Mouse (Mus musculus) layer of hippocampus, postnatal 25 days (tissue): ENCODE data around the gene Apoe. TPM values are rescaled to one million over a fixed set of nuclear protein-coding genes. Genes with fewer than 3 reads are reported as not detected.
A peak's percentile ranks its signal among the peaks of the same experiment; 100 is the strongest.

Experiments
- DNase-seq, 2 experiments: peaks; one replicate each; pipeline ENCODE4 v3.0.0; 2022; ENCODE audit warnings: mixed read lengths in 2 of 2, low spot score in 1 of 2; ENCODE audit errors: extremely low spot score in 1 of 2
- total RNA-seq, 2 experiments: library from RNA; stranded (reverse); gene quantifications; 2 replicates each; pipeline ENCODE4 v1.2.3; 2021

Gene Apoe
- total RNA-seq, 2 experiments from 2014 or later: 2,615 to 2,768 TPM

DNA sequence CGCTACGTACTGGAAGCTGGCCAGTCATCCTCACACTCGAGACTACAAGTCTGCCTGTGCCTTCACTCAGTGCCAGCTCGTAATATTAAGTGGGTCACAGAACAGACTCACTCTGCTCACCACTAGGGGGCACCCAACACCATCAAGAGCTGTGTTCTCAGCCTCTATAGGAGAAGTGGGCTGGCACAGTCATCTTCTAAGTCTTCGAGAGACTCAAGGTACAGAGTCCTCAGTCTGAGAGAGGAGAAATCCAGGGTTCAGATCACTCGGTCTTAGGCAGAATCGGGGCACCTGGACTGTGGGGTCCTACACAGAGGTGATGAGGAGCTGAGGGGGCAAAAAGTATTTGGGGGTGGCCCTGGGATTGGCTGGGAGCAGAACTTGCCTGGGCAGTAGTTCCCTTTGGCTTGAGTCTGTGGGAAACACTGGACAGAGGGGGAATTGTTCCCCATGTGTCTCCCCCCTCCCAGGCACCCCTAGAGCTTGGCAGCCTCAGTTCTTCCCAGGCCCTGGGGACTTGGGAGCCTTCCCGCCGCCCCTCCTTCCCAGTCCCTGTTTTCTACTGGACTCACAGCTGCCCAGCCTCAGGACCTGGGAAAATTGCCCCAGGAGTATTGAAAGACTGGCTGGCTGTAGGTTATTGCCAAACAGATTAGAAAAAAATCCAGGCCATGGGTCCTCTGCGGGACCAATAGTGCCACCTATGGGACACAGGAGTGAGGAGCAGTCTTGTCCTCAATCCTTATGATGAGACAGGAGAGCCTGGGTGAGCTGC, 29.9 kb downstream of the Apoe start:
- peak; percentile 81 to 96 for DNase-seq

GRCm38 (mm10) chr7:19667434-19667833, 31.6 kb downstream of the Apoe start:
- DNase-seq: no peak

DNA sequence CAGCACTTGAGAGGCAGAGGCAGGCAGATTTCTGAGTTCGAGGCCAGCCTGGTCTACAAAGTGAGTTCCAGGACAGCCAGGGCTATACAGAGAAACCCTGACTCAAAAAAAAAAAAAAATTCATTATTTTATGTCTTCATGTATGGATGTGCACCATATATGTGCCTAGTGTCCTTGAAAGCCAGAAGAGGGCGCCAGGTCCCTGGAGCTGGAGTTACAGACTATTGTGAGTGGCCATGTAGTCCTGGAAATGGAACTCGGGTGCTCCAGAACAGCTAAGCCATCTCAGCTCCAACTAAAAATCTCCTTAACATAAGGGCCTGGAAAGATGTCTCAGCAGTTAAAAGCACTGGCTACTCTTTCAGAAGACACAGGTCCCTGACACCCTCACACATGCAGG, 32.2 kb downstream of the Apoe start:
- DNase-seq: no peak

DNA sequence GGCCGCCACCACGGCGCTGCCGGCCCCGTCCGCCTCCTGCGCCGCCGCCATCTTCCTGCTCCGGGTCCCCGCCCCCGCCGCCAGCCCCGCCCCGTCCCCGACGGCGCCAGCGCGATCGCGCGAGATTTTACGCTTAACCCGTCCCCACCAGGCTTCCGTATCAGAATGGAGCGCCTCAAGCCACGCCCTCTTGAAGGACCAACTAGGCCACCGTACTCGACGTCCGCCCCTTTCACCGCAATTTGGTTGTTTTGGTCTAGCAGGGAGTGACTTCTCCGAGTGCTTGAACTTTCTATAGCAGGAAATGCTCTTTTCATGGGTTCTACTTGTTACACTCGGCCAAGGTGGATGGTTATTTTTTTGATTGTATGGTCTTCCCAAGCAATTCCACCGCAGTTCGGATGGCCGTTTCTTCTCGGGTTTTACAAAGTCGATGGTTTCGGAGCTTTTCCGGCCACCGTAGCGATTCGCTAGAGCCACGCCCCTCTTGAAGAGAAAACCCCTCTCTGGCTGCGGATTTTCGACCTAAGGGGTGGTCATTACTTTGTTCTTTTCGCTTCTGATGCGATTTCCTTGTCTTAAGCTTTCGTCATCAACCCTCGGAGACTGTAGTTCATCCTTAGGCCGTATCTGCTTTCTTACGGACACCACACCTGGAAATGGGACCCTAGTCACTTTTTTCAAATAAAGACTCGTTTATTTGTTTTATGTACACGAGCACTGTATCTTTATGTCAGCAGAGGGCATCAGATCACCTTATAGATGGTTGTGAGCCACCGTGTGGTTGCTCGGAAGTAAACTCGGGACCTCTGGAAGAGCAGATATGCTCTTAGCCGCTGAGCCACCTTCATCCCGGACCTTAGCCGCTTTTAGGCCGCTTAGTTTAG, 33.8 kb downstream of the Apoe start, which contains the start of gene Clptm1:
TSS of gene Clptm1 (minus strand) at position 79 of the 887 bp plus-strand sequence.
- DNase-seq: peak; percentile 93 to 97

GRCm38 (mm10) chr7:19664455-19664954, 34.5 kb downstream of the Apoe start:
- peak in 1 of 2 experiments; percentile 11 for DNase-seq

GRCm38 (mm10) chr7:19663940-19664339, 35.0 kb downstream of the Apoe start:
- DNase-seq: no peak

GRCm38 (mm10) chr7:19652614-19653013, 46.4 kb downstream of the Apoe start:
- DNase-seq: no peak

DNA sequence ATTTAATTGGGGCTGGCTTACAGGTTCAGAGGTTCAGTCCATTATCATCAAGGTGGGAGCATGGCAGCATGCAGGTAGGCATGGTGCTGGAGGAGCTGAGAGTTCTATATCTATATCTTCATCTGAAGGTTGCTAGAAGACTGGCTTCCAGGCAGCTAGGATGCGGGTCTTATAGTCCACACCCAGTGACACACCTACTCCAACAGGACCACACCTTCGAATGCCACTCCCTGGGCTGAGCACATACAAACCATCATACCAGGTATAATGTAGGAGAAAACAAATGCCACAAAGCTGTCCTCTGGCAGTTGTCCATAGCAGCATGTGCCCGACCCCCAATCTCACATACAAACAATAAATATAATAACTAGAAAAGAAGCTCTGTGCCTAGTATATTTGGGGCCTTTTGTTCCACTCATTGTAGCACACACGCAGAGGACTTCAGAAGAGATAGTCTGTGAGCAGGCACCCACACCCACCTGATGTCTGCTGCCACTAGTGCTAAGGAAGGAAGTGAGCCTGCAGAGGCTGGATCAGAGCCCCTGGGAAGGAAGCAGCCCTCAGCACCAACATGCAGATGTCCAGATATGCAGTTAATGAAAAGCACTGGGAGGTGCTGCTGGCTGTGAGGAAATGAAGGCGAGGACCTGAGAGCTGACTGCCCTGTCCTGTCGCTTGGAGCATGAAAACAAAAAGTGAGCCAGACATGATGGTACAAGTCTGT, 47.8 kb downstream of the Apoe start:
- no peak for DNase-seq

Other genes starting within 250 kb of the Apoe start
- gene Mark4, start 240.4 kb downstream of the Apoe start, total RNA-seq: 100 to 1,000 TPM in 1 of 2 experiments, 10 to 100 TPM in 1; 92.8 to 105 TPM
- under 1 TPM; 0.37 to 0.38 TPM for gene Exoc3l2, start 235.9 kb downstream of the Apoe start, total RNA-seq
- gene Bloc1s3, start 190.8 kb downstream of the Apoe start, total RNA-seq: 1 to 10 TPM; 6.0 to 7.1 TPM
- 10 to 100 TPM; 20.1 to 21.1 TPM for gene Trappc6a, start 190.8 kb downstream of the Apoe start, total RNA-seq
- under 1 TPM; 0.49 to 0.66 TPM for gene Nkpd1, start 181.3 kb downstream of the Apoe start, total RNA-seq
- 100 to 1,000 TPM; 103 to 112 TPM for gene Ppp1r37, start 136.1 kb downstream of the Apoe start, total RNA-seq
- gene Zfp296, start 121.9 kb downstream of the Apoe start, total RNA-seq: 1 to 10 TPM in 1 of 2 experiments, under 1 TPM in 1; 0.30 to 1.0 TPM
- gene Gemin7, start 121.6 kb downstream of the Apoe start, total RNA-seq: 10 to 100 TPM; 38.0 to 40.7 TPM
- gene Clasrp, start 94.7 kb downstream of the Apoe start, total RNA-seq: 10 to 100 TPM; 70.6 to 94.5 TPM
- 10 to 100 TPM in 1 of 2 experiments, 1 to 10 TPM in 1; 9.4 to 10.4 TPM for gene Relb, start 69.8 kb downstream of the Apoe start, total RNA-seq
- 100 to 1,000 TPM; 148 TPM for gene Clptm1, start 34.2 kb downstream of the Apoe start, total RNA-seq
- not detected for gene Apoc2, start 21.2 kb downstream of the Apoe start, total RNA-seq
- gene Gm44805, start 17.8 kb downstream of the Apoe start, total RNA-seq: not detected
- not detected for gene Apoc4, start 17.7 kb downstream of the Apoe start, total RNA-seq
- 1 to 10 TPM; 4.8 to 7.5 TPM for gene Apoc1, start 6.5 kb downstream of the Apoe start, total RNA-seq
- 100 to 1,000 TPM; 109 TPM for gene Tomm40, start 16.2 kb upstream of the Apoe start, total RNA-seq
- 1 to 10 TPM; 7.9 to 9.1 TPM for gene Nectin2, start 51.3 kb upstream of the Apoe start, total RNA-seq
- 10 to 100 TPM in 1 of 2 experiments, 1 to 10 TPM in 1; 8.7 to 11.4 TPM for gene Bcam, start 71.8 kb upstream of the Apoe start, total RNA-seq
- gene Cblc, start 97.6 kb upstream of the Apoe start, total RNA-seq: not detected
- gene Bcl3, start 123.6 kb upstream of the Apoe start, total RNA-seq: under 1 TPM; 0.49 to 0.61 TPM
- 1 to 10 TPM; 1.8 to 2.9 TPM for gene Gm19345, start 152.8 kb upstream of the Apoe start, total RNA-seq
- not detected for gene Ceacam16, start 162.1 kb upstream of the Apoe start, total RNA-seq
- gene Ceacam19, start 188.8 kb upstream of the Apoe start, total RNA-seq: not detected
- gene Pvr, start 222.0 kb upstream of the Apoe start, total RNA-seq: 10 to 100 TPM; 10.2 to 15.9 TPM